Mouse (Mus musculus): Measurements from ENCODE around the gene Prpf8. TPM values are rescaled to one million over a fixed set of nuclear protein-coding genes. Genes with fewer than 3 reads are reported as not detected.
A peak's percentile ranks its signal among the peaks of the same experiment; 100 is the strongest.

The Prpf8 gene
- polyA plus RNA-seq, 1 experiment from 2014 or later = 47.3 TPM

DNA sequence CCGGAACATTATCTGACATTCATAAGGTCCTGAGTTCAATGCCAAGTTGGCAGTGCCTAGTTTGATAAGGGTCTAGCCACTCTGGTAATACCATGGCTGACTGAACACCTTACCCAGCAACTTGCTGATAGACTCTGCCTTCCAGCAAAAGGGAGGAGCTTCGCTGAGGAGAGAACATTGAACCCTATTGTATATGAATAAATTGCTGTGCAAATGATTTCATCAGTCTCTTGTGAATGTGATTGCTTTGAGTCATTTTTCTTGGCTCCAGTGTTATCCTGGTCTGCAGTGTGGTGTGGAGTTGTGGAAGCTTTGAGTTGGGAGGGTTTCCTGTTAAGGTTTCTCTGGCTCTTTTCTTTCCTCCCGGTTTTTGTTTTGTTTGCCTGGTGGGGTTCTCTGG lies 15.9 kb upstream of the Prpf8 start:
- 90% methylated on average over 3 of the region's 3 CpGs for WGBS

DNA sequence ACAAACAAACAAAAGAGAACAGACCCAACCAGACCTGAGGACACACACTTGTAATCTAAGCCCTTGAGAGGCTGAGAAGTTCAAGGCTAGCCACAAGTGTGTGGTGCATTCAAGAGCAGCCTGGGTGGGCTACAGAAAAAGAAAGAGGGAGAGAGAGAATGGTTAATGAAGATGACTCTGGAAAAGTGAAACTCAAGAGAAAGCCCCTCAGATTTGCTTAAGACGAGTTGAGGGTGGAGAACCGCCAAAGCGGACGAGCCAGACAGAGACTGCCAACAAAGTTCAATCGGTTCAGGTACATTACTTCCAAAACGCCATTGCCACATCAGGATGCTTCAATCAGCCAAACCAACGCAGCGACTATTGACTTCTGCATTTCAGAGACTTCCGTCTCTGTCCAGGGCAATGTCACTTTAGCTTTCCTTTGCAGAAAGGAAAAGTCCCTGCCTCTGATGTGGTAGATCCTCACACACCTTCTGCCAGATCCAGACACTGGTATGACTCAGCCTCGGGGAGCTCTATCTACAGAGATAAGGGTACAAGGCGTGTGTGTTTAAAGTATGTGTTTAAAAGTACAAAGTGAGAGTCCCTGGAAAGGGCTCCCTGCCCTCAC lies 14.0 kb upstream of the Prpf8 start:
- Histone ChIP-seq H3K4me3 (no peak overlapping the region), H3K27ac (replicated peaks) (no peak overlapping the region), H3K27me3 (no peaks in the 10 kb centered on the region; the same call in 1 of the 2 replicates), H3K9me3 (no peaks in the 10 kb centered on the region), H3K36me3 (no peaks in the 10 kb centered on the region), H3K4me1 (replicated peaks) (peaks cover 8% of the 10 kb centered on the region), H3K4me2 (no peak overlapping the region), H3K9ac (no peak overlapping the region)
- 90% methylated on average over 11 of the region's 11 CpGs for WGBS
- no peak for ATAC-seq (ENCODE audit: low read depth)

More for the DNA sequence above, 15.9 kb upstream of the Prpf8 start:
- Histone ChIP-seq H3K4me1 (replicated peaks) (peaks cover 10% of the 10 kb centered on the region), H3K27me3 (no peaks in the 10 kb centered on the region), H3K27ac (replicated peaks) (no peak overlapping the region), H3K4me3 (no peak overlapping the region), H3K9me3 (no peaks in the 10 kb centered on the region), H3K9ac (no peak overlapping the region), H3K4me2 (no peak overlapping the region), H3K36me3 (peaks cover 7% of the 10 kb centered on the region)
- ATAC-seq (ENCODE audit: low read depth) = no peak

DNA sequence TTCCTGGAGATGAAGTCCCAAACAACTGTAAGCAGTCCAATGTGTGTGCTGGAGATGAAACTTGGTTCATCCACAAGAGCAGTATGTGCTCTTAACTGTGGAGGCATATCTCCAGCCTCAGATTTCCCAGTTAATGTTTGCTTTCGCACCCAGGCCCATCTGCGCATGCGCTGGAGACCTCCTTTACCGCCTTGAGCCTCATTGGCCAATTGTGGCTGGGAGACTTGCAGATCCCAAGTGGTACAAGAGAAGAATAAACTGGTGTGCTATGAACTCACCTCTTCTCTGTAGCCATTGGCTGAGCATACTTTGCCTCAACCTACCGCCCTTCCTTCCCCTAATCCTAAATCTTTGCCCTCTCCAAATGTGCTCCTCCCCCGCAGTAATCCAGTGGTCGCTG lies 13.2 kb upstream of the Prpf8 start:
- Histone ChIP-seq H3K4me3 (no peak overlapping the region), H3K9me3 (no peaks in the 10 kb centered on the region), H3K36me3 (no peaks in the 10 kb centered on the region), H3K4me2 (no peak overlapping the region), H3K4me1 (replicated peaks) (0 out of 2 replicates have a peak, but pooled peaks cover under 1% of the 10 kb centered on the region), H3K27ac (replicated peaks) (no peak overlapping the region), H3K27me3 (no peaks in the 10 kb centered on the region; the same call in 1 of the 2 replicates), H3K9ac (no peak overlapping the region)
- ATAC-seq (ENCODE audit: low read depth) = no peak
- 74% methylated on average over 7 of the region's 7 CpGs for WGBS

DNA sequence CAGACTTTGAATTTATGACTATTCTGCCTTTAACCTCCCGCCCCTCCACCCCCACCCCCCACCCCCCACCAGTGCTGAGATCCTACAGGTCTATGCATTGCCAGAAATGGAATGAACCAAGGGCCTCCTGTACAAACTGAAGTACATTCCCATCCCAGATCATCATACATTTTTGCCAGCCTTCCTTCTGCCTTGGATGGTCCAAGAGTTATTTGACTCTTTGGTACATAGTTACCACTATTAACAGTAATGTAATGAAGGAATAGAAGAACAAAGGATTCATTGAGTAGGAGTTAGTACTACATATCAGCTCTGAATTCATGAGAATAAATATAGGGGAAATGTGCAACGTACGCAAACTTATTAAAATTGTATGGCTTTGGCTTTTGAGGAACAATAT lies 424 bp upstream of the Prpf8 start:
- H3K4me1 ChIP-seq (replicated peaks) = peaks cover 18% of the 10 kb centered on the region
- 24% methylated on average over 3 of the region's 3 CpGs for WGBS
- H3K4me3 ChIP-seq = peak overlapping the region; percentile 92; the same call in 1 of the 2 replicates
- no peak overlapping the region for H3K9ac ChIP-seq
- H3K9me3 ChIP-seq = no peaks in the 10 kb centered on the region
- peaks cover 29% of the 10 kb centered on the region for H3K36me3 ChIP-seq
- peak; percentile 19; the same call in 1 of the 2 replicates for ATAC-seq (ENCODE audit: low read depth)
- peak overlapping the region; percentile 46; the same call in 1 of the 2 replicates for H3K27ac ChIP-seq (replicated peaks)
- H3K4me2 ChIP-seq = peak overlapping the region; percentile 41
- H3K27me3 ChIP-seq = peaks cover 5% of the 10 kb centered on the region; the same call in 1 of the 2 replicates

DNA sequence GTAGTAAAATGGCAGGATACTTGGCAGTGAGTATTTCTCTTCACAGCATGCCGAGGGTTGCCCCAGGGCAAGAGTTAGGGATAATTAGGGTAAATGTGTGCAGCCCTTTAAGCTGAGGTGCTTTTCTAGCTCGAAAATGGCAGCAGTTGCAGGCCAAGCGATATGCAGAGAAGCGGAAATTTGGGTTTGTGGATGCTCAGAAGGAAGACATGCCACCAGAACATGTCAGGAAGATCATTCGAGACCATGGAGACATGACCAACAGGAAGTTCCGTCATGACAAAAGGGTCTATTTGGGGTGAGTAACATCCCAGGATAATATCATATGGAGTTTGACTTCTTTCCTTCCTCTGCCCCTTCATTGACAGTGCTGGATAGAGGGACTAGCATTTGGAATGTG lies 880 bp downstream of the Prpf8 start:
- ATAC-seq (ENCODE audit: low read depth) = no peak
- H3K27me3 ChIP-seq = peaks cover 5% of the 10 kb centered on the region; the same call in 1 of the 2 replicates
- peak overlapping the region; percentile 84 for H3K4me2 ChIP-seq
- H3K4me3 ChIP-seq = peak overlapping the region; percentile 92
- peaks cover 18% of the 10 kb centered on the region for H3K4me1 ChIP-seq (replicated peaks)
- WGBS = 46% methylated on average over 6 of the region's 6 CpGs
- peak overlapping the region; percentile 97 for H3K9ac ChIP-seq
- H3K9me3 ChIP-seq = no peaks in the 10 kb centered on the region
- H3K36me3 ChIP-seq = peaks cover 42% of the 10 kb centered on the region
- no peak overlapping the region for H3K27ac ChIP-seq (replicated peaks)

DNA sequence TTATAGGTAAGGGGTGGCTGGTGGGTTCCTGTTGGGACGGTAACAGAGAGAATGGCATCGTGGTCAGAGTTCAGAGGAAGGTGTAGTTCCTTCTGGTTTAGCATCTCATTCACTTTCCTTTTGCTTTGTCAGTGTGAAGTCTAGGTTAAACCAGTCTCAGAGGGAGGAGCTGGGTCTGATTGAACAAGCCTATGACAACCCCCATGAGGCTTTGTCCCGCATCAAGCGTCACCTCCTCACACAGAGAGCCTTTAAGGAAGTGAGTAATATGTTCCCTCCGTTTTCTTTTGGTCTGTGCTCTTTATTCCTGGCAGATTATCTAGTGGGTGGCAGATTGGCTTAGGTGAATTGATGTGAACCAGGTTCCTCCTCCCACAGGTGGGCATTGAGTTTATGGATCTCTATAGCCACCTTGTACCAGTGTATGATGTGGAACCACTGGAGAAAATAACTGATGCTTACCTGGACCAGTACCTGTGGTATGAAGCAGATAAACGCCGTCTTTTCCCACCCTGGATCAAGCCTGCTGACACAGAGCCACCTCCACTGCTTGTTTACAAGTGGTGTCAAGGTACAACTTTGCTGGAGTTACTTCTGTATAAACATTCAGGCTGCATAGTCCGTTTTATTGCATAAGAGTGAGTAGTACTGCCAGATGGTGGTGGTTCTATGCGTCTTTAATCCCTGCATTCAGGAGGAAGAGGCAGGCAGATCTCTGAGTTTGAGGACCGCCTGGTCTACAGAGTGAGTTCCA lies 7.9 kb downstream of the Prpf8 start:
- Histone ChIP-seq H3K27ac (replicated peaks) (no peak overlapping the region), H3K36me3 (peaks cover 99% of the 10 kb centered on the region), H3K27me3 (no peaks in the 10 kb centered on the region), H3K9me3 (no peaks in the 10 kb centered on the region), H3K4me2 (no peak overlapping the region), H3K4me1 (replicated peaks) (no peaks in the 10 kb centered on the region), H3K4me3 (no peak overlapping the region), H3K9ac (no peak overlapping the region)
- 97% methylated on average over 10 of the region's 10 CpGs for WGBS
- no peak for ATAC-seq (ENCODE audit: low read depth)

DNA sequence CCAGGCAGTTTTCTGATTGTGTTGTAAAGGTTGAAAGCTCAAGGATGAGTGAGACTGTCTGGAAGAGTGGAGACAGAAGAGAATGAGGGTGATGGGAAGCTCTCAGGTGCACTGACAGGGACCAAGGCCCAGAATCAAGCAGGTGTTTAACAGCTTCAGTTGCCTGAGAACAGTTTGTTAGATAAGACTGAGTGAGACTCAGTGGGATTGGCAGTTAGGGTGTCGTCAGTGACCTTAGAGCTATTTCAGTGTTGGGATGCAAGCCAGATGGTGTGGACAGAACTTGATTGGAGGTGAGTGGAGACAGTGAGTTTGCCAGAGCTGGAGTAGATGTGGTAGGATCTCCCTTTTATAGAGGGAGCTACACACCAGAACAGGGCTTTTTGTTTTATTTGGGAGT lies 11.5 kb downstream of the Prpf8 start:
- Histone ChIP-seq H3K4me1 (replicated peaks) (no peaks in the 10 kb centered on the region), H3K27me3 (no peaks in the 10 kb centered on the region), H3K4me3 (no peak overlapping the region), H3K9me3 (no peaks in the 10 kb centered on the region), H3K36me3 (peaks cover 99% of the 10 kb centered on the region), H3K4me2 (no peak overlapping the region), H3K27ac (replicated peaks) (no peak overlapping the region), H3K9ac (no peak overlapping the region)
- no peak for ATAC-seq (ENCODE audit: low read depth)
- 88% methylated on average over 1 of the region's 1 CpGs for WGBS

DNA sequence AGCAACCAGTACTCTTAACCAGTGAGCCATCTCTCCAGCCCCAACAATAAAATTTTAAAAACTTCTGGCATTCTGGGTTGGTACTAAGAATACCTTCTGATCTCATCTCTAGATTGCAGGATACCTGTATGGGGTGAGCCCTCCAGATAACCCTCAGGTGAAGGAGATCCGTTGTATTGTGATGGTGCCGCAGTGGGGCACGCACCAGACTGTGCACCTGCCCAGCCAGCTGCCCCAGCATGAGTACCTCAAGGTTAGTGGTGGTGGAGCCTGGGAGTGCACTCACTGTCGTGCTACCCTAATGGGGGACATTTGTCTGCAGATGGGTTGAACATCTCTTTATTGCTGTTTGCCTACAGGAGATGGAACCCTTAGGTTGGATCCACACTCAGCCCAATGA lies 21.5 kb downstream of the Prpf8 start:
- no peak overlapping the region for H3K9ac ChIP-seq
- no peaks in the 10 kb centered on the region for H3K9me3 ChIP-seq
- no peak for ATAC-seq (ENCODE audit: low read depth)
- H3K4me2 ChIP-seq = no peak overlapping the region
- H3K4me1 ChIP-seq (replicated peaks) = peaks cover 23% of the 10 kb centered on the region
- H3K36me3 ChIP-seq = peaks cover 74% of the 10 kb centered on the region
- no peaks in the 10 kb centered on the region for H3K27me3 ChIP-seq
- no peak overlapping the region for H3K27ac ChIP-seq (replicated peaks)
- no peak overlapping the region for H3K4me3 ChIP-seq
- WGBS = 95% methylated on average over 4 of the region's 4 CpGs

DNA sequence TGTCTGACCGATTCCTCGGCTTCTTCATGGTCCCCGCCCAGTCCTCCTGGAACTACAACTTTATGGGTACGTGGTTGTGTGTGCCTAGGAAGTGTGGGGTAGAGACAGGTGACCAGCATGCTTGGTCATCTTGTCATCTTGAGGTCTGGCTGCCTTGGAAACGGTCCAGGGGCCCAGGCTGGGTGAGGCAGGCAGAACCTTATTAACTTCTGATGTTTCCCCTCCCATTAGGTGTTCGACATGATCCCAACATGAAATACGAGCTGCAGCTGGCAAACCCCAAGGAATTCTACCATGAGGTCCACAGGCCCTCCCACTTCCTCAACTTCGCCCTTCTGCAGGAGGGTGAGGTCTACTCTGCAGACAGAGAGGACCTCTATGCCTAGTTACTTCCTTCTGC lies 22.3 kb downstream of the Prpf8 start:
- H3K36me3 ChIP-seq = peaks cover 66% of the 10 kb centered on the region
- no peak overlapping the region for H3K9ac ChIP-seq
- H3K27ac ChIP-seq (replicated peaks) = no peak overlapping the region
- H3K4me3 ChIP-seq = no peak overlapping the region
- no peaks in the 10 kb centered on the region for H3K9me3 ChIP-seq
- no peak overlapping the region for H3K4me2 ChIP-seq
- 79% methylated on average over 8 of the region's 8 CpGs for WGBS
- peaks cover 23% of the 10 kb centered on the region for H3K4me1 ChIP-seq (replicated peaks)
- H3K27me3 ChIP-seq = no peaks in the 10 kb centered on the region
- ATAC-seq (ENCODE audit: low read depth) = no peak

DNA sequence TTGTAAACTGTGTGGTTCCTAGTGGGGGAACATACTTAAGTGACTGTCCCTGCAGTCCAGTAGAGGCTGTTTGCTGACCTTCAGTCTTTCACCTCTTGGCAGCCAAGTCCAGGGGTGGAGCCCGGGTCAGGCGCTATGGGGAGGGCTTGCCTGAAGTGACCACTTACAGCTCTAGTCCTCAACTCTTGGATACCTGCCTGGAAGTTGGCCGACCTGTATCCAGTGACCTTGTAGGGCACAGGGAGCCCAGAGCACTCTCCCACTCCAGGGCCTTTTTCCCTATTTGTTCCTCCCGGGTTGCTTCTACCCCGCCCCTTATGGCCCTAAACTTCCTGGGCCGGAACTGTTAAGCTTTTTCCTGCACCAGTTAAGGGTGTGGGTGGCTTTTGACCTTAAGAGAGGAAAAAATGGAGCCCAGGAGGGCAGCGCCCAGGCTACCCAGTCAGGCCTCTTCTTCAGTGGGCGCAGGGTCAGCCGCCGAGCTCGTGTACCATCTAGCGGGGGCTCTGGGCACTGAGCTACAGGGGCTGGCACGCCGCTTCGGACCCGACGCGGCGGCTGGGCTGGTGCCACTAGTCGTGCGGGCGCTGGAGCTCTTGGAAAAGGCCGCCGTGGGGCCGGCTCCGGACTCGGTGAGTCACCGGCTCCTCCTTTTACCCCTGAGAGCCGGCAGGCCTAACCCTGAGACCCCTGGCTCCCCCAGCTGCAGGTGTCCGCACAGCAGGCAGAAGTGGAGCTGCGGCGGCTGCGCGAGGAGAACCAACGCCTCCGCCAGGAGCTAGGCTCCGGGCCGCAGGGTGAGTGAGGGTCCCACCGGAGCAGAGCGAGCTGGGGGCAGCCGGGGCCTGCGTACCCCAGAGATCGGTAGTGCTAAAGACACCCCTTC lies 23.4 kb downstream of the Prpf8 start, which contains the start of gene Rilp:
Gene Rilp, plus strand, starts transcription at position 354 of the 886 bp plus-strand sequence.
- 2% methylated on average over 43 of the region's 43 CpGs for WGBS
- peaks cover 55% of the 10 kb centered on the region for H3K36me3 ChIP-seq

DNA sequence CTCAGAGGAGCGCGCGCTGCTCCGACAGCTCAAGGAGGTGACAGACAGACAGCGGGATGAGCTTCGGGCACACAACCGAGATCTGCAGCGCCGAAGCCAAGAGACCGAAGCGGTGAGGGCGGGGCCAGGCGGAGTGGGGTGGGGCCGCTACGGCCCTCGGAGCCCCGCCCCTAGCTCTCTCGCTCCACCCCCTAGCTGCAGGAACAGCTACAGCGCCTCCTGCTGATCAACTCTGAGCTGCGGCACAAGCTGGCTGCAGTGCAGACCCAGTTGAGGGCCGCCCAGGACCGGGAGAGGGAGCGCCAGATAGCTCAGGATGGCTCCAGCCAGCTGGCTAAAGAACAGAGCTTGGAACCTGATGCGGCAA lies 24.0 kb downstream of the Prpf8 start:
- peaks cover 23% of the 10 kb centered on the region for H3K4me1 ChIP-seq (replicated peaks)
- H3K4me3 ChIP-seq = peak overlapping the region; percentile 50
- peak overlapping the region; percentile 84 for H3K4me2 ChIP-seq
- peak overlapping the region; percentile 78 for H3K27ac ChIP-seq (replicated peaks)
- no peaks in the 10 kb centered on the region for H3K27me3 ChIP-seq
- no peaks in the 10 kb centered on the region for H3K9me3 ChIP-seq
- H3K9ac ChIP-seq = peak overlapping the region; percentile 73
- peak; percentile 91 for ATAC-seq (ENCODE audit: low read depth)
- WGBS = 1% methylated on average over 24 of the region's 24 CpGs
- H3K36me3 ChIP-seq = peaks cover 49% of the 10 kb centered on the region

More for the DNA sequence above, 23.4 kb downstream of the Prpf8 start, which contains the start of gene Rilp:
- no peaks in the 10 kb centered on the region for H3K9me3 ChIP-seq
- H3K27me3 ChIP-seq = no peaks in the 10 kb centered on the region
- H3K4me3 ChIP-seq = peak within 1 kb of the TSS; percentile 50
- peak within 1 kb of the TSS; percentile 73 for H3K9ac ChIP-seq
- H3K4me1 ChIP-seq (replicated peaks) = peaks cover 23% of the 10 kb centered on the region
- peak within 1 kb of the TSS; percentile 84 for H3K4me2 ChIP-seq
- H3K27ac ChIP-seq (replicated peaks) = peak within 1 kb of the TSS; percentile 78
- peak; percentile 87 for ATAC-seq (ENCODE audit: low read depth)

DNA sequence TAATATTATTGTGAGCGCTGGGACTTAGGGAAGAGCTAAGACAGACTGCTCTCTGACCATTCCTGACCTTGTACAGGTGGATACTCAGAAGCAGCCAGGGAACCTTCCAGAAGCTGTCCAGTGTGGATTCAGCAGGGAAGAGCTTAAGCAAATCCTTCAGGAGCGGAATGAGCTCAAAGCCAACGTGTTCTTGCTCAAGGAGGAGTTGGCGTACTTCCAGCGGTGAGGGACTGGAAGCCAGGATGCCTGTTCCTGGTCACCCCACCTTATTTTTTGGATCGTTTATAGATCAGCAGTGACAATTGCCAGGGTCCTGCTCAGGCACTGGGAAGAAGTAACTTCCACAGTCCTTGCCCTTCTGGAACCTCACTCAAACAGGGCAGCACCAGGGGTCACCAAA lies 24.6 kb downstream of the Prpf8 start:
- no peaks in the 10 kb centered on the region for H3K27me3 ChIP-seq
- no peak overlapping the region for H3K4me2 ChIP-seq
- WGBS = 90% methylated on average over 6 of the region's 6 CpGs
- H3K9ac ChIP-seq = no peak overlapping the region
- no peak overlapping the region for H3K27ac ChIP-seq (replicated peaks)
- H3K4me3 ChIP-seq = no peak overlapping the region
- no peak for ATAC-seq (ENCODE audit: low read depth)
- no peaks in the 10 kb centered on the region for H3K9me3 ChIP-seq
- peaks cover 43% of the 10 kb centered on the region for H3K36me3 ChIP-seq
- H3K4me1 ChIP-seq (replicated peaks) = peaks cover 23% of the 10 kb centered on the region
